Mouse (Mus musculus) heart, postnatal 25 days (tissue): ENCODE results near the gene Ahdc1. TPM values are rescaled to one million over a fixed set of nuclear protein-coding genes. Genes with fewer than 3 reads are reported as not detected.
A peak's percentile ranks its signal among the peaks of the same experiment; 100 is the strongest.

Source experiments
- DNase-seq: peaks from one replicate; pipeline ENCODE4 v3.0.0; 2022; ENCODE audit warnings: low spot score
- intact Hi-C: fragments of 180-260 bp; cut with DNase I; formaldehyde crosslinking; loops from one replicate; pipeline ENCODE4 v1.15.1; 2025
- total RNA-seq, 2 experiments: library from RNA; stranded (reverse); gene quantifications; 2 replicates each; pipeline ENCODE4 v1.2.3; 2021

Gene Ahdc1
- total RNA-seq, 2 experiments from 2014 or later: 43.2 to 50.4 TPM

DNA sequence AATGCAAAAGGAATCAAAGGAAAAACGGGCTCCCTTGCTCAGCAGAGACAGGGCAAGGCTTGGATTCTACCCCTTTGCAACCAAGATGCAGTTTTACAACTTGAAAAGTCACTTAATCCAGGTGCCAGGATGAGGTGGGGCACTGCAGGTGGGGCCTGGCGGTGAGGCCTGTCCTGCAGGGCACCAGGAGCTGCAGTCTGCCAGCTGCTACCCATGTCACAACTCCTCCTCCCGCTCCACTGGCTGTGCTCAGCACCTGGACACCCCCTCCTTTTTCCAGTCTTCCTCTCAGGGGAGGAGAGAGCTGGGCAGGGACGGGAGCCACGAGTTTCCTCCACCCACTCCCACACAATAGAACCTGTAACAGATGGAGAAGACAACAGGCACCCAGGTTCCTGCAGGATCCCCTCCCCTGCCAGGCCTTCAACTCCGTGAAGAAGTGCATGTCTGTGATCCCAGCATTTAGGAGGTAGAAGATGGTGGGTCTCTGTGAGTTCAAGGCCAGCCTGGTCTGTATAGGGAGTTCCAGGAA, 102.4 kb downstream of the Ahdc1 start:
- intact Hi-C loops: no loop called here
- DNase-seq: no peak

DNA sequence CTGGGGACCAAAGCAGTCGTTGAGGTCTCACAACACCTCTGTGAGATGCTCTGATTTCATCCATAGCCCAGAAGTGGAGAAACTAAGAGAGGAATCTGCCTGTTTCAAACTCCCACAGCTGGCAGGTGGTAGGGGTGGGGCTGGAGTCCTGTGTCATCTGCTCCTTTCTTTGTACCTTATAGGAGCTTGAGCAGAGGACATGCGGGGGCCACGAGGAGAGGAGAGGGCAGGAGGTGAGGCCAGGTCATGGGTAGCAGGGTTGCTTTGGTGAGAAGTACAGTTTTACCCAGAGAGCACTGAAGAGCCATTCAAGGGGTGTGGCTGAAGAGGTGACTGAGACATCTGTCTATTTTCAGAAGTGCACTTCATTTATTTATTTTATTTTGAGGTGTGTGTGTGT, 103.7 kb downstream of the Ahdc1 start:
- no peak for DNase-seq
- intact Hi-C loops: loop anchor here (5.0 kb wide), 1 partner anchor 57 kb away; no protein-coding TSS in a partner anchor

DNA sequence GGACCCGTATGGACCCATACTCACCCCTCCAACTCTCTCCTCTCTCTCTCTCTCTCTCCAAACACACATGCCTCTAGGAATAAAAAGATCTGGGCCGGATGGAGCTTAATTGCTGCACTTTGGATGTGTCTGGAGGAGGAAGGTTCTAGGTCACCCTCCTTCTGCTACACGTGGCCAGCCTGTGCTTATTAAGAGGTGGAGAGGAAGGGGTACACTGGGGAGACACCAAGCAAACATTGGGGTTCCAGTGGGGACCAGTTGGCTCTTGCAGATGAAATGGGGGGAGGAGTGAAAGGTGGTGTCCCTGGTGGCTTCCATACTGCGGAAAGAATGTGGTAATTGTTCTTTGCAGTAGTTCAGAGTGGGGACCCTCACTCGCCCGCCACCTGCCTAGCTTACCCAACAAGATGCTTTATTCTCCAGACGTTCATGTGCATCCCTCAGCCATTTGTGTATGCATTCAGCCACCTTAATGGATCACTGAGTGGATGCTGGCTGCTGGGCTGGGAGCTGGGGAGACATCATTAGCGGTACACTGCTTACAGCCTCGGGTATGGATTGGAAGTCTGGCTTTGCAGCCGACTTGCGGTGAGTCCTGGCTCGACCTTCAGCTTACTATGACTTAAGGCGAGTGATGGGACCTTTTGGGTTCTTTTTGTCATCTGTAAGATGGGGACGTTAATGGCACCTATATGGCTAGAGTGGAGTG, 104.8 kb downstream of the Ahdc1 start:
- intact Hi-C loops: loop anchor here (5.0 kb wide), 1 partner anchor 59 kb away; no protein-coding TSS in a partner anchor
- DNase-seq: no peak

DNA sequence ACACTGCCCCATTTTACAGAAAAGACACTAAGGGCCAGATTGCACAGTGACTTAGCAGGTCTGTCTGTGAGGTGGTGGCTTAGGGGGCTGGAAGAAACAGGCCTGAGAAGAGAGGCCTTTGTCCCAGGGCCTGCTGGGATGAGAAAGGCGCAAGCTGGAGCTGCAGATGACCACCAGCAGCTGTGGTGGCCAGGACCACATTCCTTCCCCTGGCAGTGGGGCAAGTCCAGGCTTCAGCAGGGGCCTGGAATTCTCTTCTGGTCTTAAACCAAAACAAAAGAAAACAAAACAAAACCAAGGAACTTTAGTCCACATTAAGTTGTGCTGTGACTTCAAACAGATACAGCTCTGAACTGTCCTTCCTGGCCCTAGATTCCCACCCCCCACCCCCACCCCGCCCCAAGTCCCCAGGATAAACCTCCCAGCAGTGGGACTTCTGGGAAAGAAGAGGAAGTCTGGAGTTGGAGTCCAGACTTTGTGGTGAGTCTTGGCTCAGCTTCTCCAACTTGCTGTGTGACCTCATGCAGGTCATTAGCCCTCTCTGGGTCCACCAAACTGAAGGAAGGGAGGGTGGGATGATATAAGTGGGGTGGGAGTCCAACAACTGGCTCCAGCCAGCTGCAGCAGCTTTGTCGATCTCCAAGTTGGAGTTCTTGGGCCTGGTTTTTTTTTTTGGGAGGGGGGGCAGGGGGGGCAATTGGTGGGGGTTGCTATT, 105.9 kb downstream of the Ahdc1 start:
- intact Hi-C loops: loop anchor here (5.0 kb wide), 1 partner anchor 60 kb away; no protein-coding TSS in a partner anchor
- no peak for DNase-seq

DNA sequence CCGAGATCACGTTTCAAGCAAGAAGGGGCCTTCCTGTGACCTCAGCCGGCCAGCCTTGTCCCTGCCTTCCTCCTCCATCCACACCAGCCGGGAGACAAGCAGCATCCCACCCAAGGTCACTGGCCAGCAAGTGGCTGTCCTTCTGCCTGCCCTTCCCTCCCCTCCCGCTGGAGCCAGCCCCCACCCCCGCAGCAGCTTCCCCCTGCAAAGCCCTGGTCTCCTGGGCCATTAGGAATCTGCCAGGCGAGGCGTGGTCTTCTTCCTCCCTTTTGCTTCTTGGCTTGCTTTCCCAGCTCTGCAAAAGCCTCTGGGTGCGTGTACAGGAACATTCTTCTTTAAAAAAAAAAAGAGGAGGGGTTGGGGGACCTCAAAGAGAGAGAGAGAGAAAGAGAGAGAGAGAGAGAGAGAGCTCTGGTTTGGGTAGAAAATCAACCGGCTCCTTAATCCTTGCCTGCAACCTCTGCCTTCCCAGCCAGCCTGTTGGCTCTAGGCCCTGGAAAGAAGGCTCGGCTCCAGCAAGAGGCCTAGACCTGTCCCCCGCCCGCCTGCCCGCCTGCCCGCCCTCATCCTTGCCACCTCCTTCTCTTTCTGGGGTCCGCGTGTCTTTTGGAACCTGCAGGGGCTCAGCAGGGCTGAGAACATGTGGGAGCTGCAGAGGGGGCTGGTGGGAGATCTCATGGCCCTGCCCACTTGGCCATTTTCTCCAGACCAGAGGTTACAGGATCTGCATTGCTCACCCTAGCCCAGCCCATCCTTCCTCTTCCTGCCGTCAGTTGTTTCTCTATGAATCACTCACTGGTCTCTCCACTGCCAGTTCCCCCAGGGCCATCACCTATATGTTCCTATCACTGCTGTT, 106.7 kb downstream of the Ahdc1 start:
- peak; percentile 85 for DNase-seq
- intact Hi-C loops: loop anchor here (5.0 kb wide), 1 partner anchor 60 kb away; no protein-coding TSS in a partner anchor

DNA sequence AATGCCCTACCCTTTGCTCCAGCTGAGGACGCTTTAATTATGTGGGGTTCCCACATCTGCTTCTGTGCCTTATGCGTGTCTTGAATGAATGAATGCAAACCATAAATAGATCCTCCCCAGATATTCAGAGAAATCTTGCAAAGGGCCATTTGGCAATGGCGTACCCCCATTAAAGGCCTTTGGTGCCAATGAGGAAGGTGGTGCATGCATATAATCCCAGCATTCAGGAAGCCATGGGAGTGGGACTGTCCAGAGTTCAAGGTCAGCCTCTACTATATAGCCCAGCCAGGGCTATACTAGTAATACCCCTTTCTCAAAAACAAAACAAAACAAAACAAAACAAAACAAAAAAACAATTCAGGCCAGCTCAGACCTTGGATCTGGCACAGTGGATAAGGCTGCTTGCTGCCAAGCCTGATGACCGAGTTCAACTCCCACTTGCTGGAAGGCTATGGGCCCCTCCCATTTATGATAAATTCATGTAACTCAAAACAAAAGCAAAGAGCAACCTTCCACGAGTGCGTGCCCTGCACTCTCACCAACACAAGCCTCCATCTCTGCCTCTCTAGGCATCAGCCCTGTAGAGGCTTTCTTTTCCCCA, 107.8 kb downstream of the Ahdc1 start:
- intact Hi-C loops: loop anchor here (5.0 kb wide), 1 partner anchor 62 kb away; no protein-coding TSS in a partner anchor
- DNase-seq: no peak

DNA sequence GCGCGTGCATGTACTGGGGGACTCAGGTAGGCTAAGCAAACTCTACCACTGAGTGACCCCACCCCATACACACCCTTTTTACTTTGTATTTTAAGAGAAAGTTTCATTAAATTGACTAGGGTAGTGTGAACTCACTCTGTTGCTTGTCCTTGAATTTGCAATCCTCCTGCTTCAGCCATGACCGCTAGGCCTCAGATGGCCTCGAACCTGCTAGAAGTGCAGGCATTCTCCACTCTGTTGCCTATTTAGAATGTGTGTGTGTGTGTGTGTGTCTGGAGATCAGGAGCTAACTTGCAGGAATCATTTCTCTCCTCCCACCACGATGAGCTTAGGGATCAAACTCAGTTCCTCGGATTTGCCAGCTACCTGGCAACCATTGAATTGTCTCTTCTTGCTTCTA, 108.5 kb downstream of the Ahdc1 start:
- intact Hi-C loops: loop anchor here (5.0 kb wide), 1 partner anchor 62 kb away; no protein-coding TSS in a partner anchor
- DNase-seq: no peak

DNA sequence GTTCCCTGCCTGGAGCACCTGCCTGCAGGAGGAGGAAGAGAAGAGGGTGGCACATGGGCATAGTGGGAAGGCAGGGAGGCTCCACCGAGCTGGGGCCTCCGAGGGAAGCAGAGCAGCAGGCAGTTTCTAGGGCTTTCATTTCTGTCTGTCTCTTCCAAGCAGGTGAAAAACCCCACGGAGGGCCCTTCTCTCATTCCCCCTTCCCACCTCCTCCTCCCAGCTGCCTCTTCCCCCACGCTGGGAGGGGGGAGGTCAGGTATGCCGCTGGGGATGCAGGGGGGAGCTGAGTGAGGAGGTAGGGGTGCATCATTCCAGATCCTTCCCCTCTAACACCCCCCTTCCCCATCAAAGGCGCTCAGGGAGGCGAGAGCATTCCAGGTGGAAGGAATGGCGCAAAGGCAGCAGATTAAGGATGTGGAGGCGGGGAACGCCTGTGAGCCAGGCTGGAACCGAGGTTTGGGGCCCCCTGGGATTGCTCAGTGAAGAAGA, 109.8 kb downstream of the Ahdc1 start:
- no peak for DNase-seq
- intact Hi-C loops: no loop called here

DNA sequence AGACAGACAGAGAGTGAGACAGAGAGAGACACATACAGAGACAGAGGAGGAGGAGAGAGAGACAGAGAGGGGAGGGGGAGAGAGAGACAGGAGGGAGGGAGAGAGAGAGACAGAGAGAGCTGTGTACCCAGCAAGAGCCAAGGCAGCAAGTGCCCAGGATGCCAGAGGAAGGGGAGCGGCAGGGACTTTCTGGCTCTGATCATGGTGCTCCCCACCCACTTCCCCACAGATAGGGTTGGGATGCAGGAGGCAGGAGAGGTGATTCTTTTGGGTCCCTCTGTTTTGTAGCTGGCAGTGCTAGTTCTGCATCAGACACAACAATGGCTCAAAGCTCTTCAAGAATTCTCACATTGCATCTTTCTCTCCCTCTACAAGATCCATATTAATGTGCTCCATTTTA, 110.4 kb downstream of the Ahdc1 start:
- intact Hi-C loops: no loop called here
- DNase-seq: no peak

DNA sequence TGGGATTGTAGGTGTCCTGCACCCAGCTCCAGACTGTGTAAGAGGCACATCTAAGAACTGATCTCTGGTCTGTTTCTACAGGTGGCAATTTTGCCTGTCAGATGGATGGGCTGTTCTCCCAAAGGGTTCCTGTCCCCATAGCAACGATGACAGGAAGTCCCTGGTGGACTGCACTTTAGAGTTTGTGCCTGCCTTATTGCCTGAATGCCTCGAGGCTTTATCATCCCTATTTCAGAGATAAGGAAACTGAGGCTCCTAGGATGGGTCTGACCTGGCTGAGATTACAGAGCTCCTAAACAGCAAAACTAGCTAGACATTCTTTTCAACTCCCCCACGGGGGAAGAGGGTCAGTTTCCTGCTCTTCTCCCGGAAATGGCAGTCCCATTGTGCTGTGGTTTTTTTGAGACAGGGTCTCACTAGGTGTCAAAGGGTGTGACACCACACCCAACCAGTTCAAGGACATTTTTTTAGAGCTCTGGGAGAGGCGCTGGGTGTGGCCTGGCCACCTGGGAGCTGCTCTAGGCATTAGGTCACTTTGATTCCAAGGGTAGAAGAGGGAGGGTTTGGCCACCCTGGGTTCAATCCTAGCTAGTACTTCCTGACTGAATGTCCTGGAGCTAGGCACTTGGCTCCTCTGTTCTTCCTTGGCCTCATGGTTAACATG, 111.0 kb downstream of the Ahdc1 start:
- intact Hi-C loops: no loop called here
- no peak for DNase-seq

DNA sequence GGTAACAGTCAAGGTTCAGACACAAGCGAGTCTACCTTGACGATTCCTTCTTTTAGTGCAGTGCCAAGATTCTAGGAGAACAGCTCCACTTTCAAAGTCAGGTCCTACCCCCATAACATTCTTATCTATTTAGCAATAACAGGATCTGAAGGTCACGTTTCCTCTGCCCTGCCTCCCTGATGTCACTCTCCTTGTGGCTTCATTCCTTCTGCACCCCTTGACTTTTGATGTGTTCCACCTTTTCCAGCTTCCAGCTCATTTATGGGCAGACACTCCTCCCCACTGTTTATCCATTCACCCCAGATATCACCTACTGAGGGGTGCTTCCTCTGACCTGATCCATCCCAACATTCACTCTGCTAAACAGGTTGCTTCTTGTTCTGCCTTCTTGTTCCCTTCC, 116.0 kb downstream of the Ahdc1 start:
- intact Hi-C loops: no loop called here
- no peak for DNase-seq

Other genes starting within 250 kb of the Ahdc1 start
- 10 to 100 TPM; 10.3 to 12.5 TPM for gene Rpa2, start 242.9 kb upstream of the Ahdc1 start, total RNA-seq
- gene Themis2, start 214.9 kb upstream of the Ahdc1 start, total RNA-seq: 1 to 10 TPM; 1.9 to 2.0 TPM
- gene Ppp1r8, start 168.1 kb upstream of the Ahdc1 start, total RNA-seq: 10 to 100 TPM; 16.8 to 20.7 TPM
- 10 to 100 TPM; 31.5 to 35.0 TPM for gene Stx12, start 126.8 kb upstream of the Ahdc1 start, total RNA-seq
- 10 to 100 TPM; 32.0 to 42.2 TPM for gene Fam76a, start 88.7 kb upstream of the Ahdc1 start, total RNA-seq
- gene Fgr, start 37.2 kb upstream of the Ahdc1 start, total RNA-seq: under 1 TPM; 0.26 to 0.39 TPM
- gene Wasf2, start 119.2 kb downstream of the Ahdc1 start, total RNA-seq: 100 to 1,000 TPM in 1 of 2 experiments, 10 to 100 TPM in 1; 77.7 to 110 TPM
- under 1 TPM in 1 of 2 experiments, not detected in 1; 0.53 TPM for gene Cd164l2, start 200.9 kb downstream of the Ahdc1 start, total RNA-seq
- under 1 TPM in 1 of 2 experiments, not detected in 1; 0.22 TPM for gene Gpr3, start 201.3 kb downstream of the Ahdc1 start, total RNA-seq
- 10 to 100 TPM; 10.8 to 20.1 TPM for gene Map3k6, start 229.6 kb downstream of the Ahdc1 start, total RNA-seq